Mouse (Mus musculus) c-Kit-positive CD71-positive TER-119-negative erythroid progenitor cells, embryonic 14.5 days (primary cell): ENCODE measurements around the gene Smad5.

Experiments used
- DNase-seq: peaks from one replicate; pipeline ENCODE4 v3.0.0-alpha.2; 2013; ENCODE audit warnings: low read depth

The Smad5 gene

GRCm38 (mm10) chr13:56703222-56703870, 536 bp downstream of the Smad5 start:
- DNase-seq = peak; percentile 53

- DNase-seq = peak; percentile 25
Observed at GRCm38 (mm10) chr13:56703871-56704321, 1.1 kb downstream of the Smad5 start.

- no peak for DNase-seq
Observed at GRCm38 (mm10) chr13:56704596-56704995, 1.8 kb downstream of the Smad5 start.

- no peak for DNase-seq
Observed at GRCm38 (mm10) chr13:56707111-56707510, 4.3 kb downstream of the Smad5 start.

GRCm38 (mm10) chr13:56707606-56708005, 4.8 kb downstream of the Smad5 start:
- no peak for DNase-seq

GRCm38 (mm10) chr13:56710620-56711019, 7.8 kb downstream of the Smad5 start:
- no peak for DNase-seq

GRCm38 (mm10) chr13:56712221-56712620, 9.4 kb downstream of the Smad5 start:
- DNase-seq = no peak

GRCm38 (mm10) chr13:56726551-56726950, 23.7 kb downstream of the Smad5 start:
- DNase-seq = no peak

GRCm38 (mm10) chr13:56729046-56729445, 26.2 kb downstream of the Smad5 start:
- no peak for DNase-seq

GRCm38 (mm10) chr13:56734617-56735016, 31.8 kb downstream of the Smad5 start:
- DNase-seq = no peak

GRCm38 (mm10) chr13:56735212-56735875, 32.5 kb downstream of the Smad5 start:
- peak; percentile 29 for DNase-seq

GRCm38 (mm10) chr13:56739556-56739955, 36.7 kb downstream of the Smad5 start:
- DNase-seq = no peak

- no peak for DNase-seq
Observed at GRCm38 (mm10) chr13:56740496-56740895, 37.7 kb downstream of the Smad5 start.

- no peak for DNase-seq
Observed at GRCm38 (mm10) chr13:56741691-56742090, 38.9 kb downstream of the Smad5 start.

GRCm38 (mm10) chr13:56742325-56742901, 39.6 kb downstream of the Smad5 start:
- DNase-seq = no peak

- DNase-seq = no peak
Observed at GRCm38 (mm10) chr13:56746739-56747532, 44.1 kb downstream of the Smad5 start.

- DNase-seq = no peak
Observed at GRCm38 (mm10) chr13:56747554-56747953, 44.7 kb downstream of the Smad5 start.

GRCm38 (mm10) chr13:56749377-56749776, 46.6 kb downstream of the Smad5 start:
- no peak for DNase-seq

GRCm38 (mm10) chr13:56751774-56752173, 49.0 kb downstream of the Smad5 start:
- DNase-seq = no peak

- DNase-seq = no peak
Observed at GRCm38 (mm10) chr13:56752474-56753191, 49.8 kb downstream of the Smad5 start.

GRCm38 (mm10) chr13:56753192-56753951, 50.6 kb downstream of the Smad5 start, which contains the start of gene Gm45623:
Gm45623 (minus strand) TSS chr13:56753827.
- DNase-seq = no peak
